Mouse (Mus musculus) ES-E14 (cell line): Measurements from ENCODE around the gene Pld1. TPM values are rescaled to one million over a fixed set of nuclear protein-coding genes. Genes with fewer than 3 reads are reported as not detected.

ENCODE experiments used
- DNase-seq: peaks from one replicate; pipeline ENCODE4 v3.0.0-alpha.2; 2013; ENCODE audit warnings: low read depth, low spot score
- H3K27ac ChIP-seq: 2 replicates; pipeline ENCODE4 v1.5.1; 2012; ENCODE audit warnings: low read depth, mild to moderate bottlenecking, low read length, moderate library complexity, mixed read lengths; ENCODE audit not compliant: poor library complexity, insufficient read depth, severe bottlenecking
- H3K36me3 ChIP-seq: 2 replicates; pipeline ENCODE4 v1.6.1; 2012; ENCODE audit warnings: mild to moderate bottlenecking, low read length, moderate library complexity, mixed read lengths; ENCODE audit not compliant: control insufficient read depth, poor library complexity, insufficient read depth, severe bottlenecking
- H3K4me1 ChIP-seq, 2 experiments: fragments of 150-350 bp in 1 of 2; sonication (generic) in 1 of 2; 2 replicates each; pipeline ENCODE4 v1.6.1; 2012; ENCODE audit warnings: low read length in 2 of 2, mild to moderate bottlenecking in 1 of 2, mixed read lengths in 1 of 2; ENCODE audit not compliant: control insufficient read depth in 2 of 2, insufficient read depth in 2 of 2, poor library complexity in 1 of 2
- H3K4me3 ChIP-seq, 2 experiments: fragments of 150-350 bp in 1 of 2; sonication (generic) in 1 of 2; 2 replicates each; pipeline ENCODE4 v1.5.1; 2012; ENCODE audit warnings: low read length in 2 of 2, low read depth in 1 of 2, mild to moderate bottlenecking in 1 of 2, mixed read lengths in 1 of 2; ENCODE audit not compliant: insufficient read depth in 1 of 2, poor library complexity in 1 of 2, severe bottlenecking in 1 of 2
- H3K9ac ChIP-seq: 2 replicates; pipeline ENCODE4 v1.6.1; 2012; ENCODE audit warnings: low read depth, mild to moderate bottlenecking, low read length, mixed read lengths; ENCODE audit not compliant: poor library complexity, insufficient read depth, severe bottlenecking
- H3K9me3 ChIP-seq: fragments of 150-350 bp; sonication (generic); 2 replicates; pipeline ENCODE4 v1.6.1; 2012; ENCODE audit warnings: low read depth, mild to moderate bottlenecking, low read length; ENCODE audit not compliant: control insufficient read depth, insufficient read depth
- CHD2 ChIP-seq: IDR thresholded peaks from 2 replicates; pipeline ENCODE4 v1.6.1; 2014; ENCODE audit warnings: mild to moderate bottlenecking, low read depth, low read length, inconsistent platforms
- HCFC1 ChIP-seq: IDR thresholded peaks from 2 replicates; pipeline ENCODE4 v1.6.1; 2012; ENCODE audit warnings: low read length, inconsistent platforms, borderline replicate concordance; ENCODE audit not compliant: insufficient read depth
- MAFK ChIP-seq: IDR thresholded peaks from 2 replicates; pipeline ENCODE4 v1.6.1; 2014; ENCODE audit warnings: mild to moderate bottlenecking, low read depth, low read length, inconsistent platforms; ENCODE audit not compliant: insufficient read depth
- ZC3H11A ChIP-seq: IDR thresholded peaks from 2 replicates; pipeline ENCODE4 v1.6.1; 2012; ENCODE audit warnings: low read depth, mild to moderate bottlenecking, inconsistent platforms, low read length, borderline replicate concordance
- ZNF384 ChIP-seq: IDR thresholded peaks from 2 replicates; pipeline ENCODE4 v1.6.1; 2012; ENCODE audit warnings: low read depth, low read length, inconsistent platforms
- in situ Hi-C, 2 experiments: fragments of 600-800 bp; cut with MboI; formaldehyde crosslinking; loops; one replicate each; pipeline ENCODE4 v1.15.1; 2025; ENCODE audit warnings: low sequenced_read_pairs in 2 of 2, inconsistent platforms in 1 of 2; ENCODE audit not compliant: unreplicated experiment in 2 of 2
- total RNA-seq: library from RNA; depleted of rRNA; stranded (reverse); fragments of 300-350 nt; gene quantifications from 2 replicates; pipeline ENCODE4 v1.2.3, GENCODE M21; 2012

Gene Pld1
- total RNA-seq, 1 experiment = 4.8 TPM

DNA sequence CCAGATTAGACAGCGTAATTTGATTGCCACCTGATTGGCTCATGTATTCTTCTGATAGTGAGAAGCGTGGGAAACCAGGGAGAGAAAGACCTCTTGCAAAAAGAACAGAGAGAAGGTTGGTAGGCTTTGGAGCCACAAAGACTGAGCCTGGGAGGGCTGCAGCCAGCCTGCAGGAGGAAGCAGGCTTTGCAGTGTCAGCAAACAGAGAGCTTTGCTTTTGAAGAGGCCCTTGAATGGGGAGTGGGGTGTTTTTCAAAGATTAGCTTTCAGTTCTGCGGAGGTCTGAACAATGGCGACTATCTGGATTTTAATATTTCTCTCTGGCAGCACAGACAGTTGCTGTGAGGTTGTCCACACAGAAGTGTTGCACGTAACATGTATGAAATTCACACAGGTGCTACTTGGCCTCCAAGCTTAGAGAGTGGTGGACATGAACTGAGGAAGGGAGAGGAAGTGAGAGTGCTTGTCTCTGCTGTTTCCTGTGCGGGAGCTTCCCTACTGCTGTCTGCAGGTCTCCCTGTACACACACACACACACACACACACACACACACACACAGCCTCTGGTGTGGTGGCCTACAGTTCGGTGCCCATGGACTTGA, 93.2 kb downstream of the Pld1 start:
- H3K9me3 ChIP-seq = no peaks in the 10 kb centered on the region
- no peak for TF ChIP-seq CHD2
- peak; percentile 18; the same call in 1 of the 2 replicates for TF ChIP-seq MAFK
- H3K4me1 ChIP-seq = peaks cover 4 to 25% of the 10 kb centered on the region in 2 experiments
- no peak overlapping the region for H3K27ac ChIP-seq
- no peak overlapping the region for H3K4me3 ChIP-seq
- H3K9ac ChIP-seq = no peak overlapping the region
- no peaks in the 10 kb centered on the region; the same call in 1 of the 2 replicates for H3K36me3 ChIP-seq
- DNase-seq = no peak
- in situ Hi-C loops = no loop called here

DNA sequence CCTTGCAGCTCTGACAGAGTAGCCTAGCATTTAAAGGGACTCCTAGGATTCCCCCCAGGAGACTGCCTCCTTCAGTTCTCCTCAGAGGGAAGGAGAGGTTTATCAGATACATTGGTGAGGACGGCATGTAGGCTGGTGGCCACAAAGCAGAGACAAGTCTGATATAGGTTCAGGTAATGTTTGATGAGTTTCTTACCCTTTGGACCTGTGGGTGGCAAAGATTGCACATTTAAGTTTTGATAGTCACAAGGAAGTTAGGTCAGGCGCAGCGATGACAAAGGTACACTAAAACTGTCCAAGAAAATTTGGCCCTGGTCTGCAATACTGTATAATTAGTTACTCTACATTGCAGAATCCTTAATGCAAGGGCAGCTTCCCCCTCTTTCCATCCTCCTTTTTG, 95.4 kb downstream of the Pld1 start:
- no peak overlapping the region for H3K9ac ChIP-seq
- H3K27ac ChIP-seq = no peak overlapping the region
- no peak overlapping the region for H3K4me3 ChIP-seq
- H3K36me3 ChIP-seq = no peaks in the 10 kb centered on the region; the same call in 1 of the 2 replicates
- H3K9me3 ChIP-seq = no peaks in the 10 kb centered on the region
- no peak for DNase-seq
- H3K4me1 ChIP-seq = peaks cover 8 to 29% of the 10 kb centered on the region in 2 experiments; a peak in 3 of 4 replicates
- TF ChIP-seq ZC3H11A = no peak
- TF ChIP-seq CHD2 = no peak
- TF ChIP-seq MAFK = no peak
- no peak for TF ChIP-seq HCFC1
- no peak for TF ChIP-seq ZNF384
- in situ Hi-C loops = no loop called here

DNA sequence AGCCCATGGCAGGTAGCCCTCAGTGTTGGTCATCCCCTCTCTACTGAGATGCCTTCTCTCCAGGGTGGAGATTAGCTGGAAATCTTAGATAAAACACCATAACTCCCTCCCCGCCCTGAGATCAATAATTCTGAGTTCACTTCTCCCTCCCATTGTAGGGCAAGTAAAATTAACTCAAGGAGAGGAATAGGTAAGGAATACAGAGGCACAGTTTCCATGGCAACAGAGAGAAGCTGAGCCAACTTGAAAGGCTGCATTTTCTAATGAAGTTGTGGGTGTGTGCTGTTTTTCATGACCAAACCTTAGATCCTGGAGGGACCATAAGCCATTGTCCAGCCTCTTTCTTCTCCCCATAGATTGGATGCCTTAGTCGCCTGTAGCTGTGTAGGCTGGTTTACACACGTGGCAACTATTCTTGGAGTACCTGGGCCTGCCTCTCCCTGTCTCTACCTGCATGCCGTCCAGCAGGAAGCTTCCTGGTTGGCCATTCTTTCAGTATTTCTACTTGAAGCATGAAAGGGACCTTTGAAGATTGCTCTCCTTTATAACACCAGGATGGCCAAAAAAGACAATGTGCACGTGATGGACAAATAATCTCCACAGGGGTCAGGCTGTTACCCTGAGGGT, 96.3 kb downstream of the Pld1 start:
- in situ Hi-C loops = no loop called here
- no peak overlapping the region for H3K9ac ChIP-seq
- no peak overlapping the region for H3K27ac ChIP-seq
- TF ChIP-seq ZNF384 (no peak), CHD2 (no peak), ZC3H11A (no peak), HCFC1 (no peak), MAFK (no peak)
- H3K36me3 ChIP-seq = no peaks in the 10 kb centered on the region; the same call in 1 of the 2 replicates
- H3K9me3 ChIP-seq = no peaks in the 10 kb centered on the region
- H3K4me3 ChIP-seq = no peak overlapping the region
- peaks cover 8 to 33% of the 10 kb centered on the region in 2 experiments; a peak in 3 of 4 replicates for H3K4me1 ChIP-seq
- no peak for DNase-seq

DNA sequence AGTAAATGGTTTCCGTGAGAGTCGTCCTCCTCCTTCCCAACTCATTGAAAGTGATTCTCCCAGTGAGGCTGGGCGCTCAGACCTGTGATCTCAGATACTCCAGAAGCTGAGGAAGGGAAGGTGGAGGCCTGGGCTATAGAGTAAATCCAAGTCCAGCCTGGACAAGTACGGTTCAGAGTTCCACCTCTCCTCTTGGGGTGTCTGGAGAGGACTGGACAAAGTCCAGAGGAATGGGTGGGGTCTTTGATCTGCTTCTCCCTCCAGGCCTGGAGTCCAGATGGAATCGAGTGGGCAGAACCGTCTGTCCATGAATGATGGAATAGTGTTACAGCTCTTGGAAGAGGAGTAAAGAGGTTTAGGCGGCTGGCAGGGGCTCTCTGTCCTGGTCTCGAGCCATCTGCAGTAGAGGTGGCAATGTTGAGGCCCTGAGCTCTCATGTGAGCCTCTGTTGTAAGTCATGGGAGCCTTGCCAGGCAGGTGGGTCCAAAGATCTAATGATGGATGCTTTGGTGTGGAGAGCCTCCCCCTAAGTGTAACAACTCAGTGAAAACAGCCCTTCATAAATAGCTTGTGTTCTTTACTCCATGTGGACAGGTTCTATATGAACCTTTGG, 98.9 kb downstream of the Pld1 start:
- H3K9me3 ChIP-seq = no peaks in the 10 kb centered on the region
- H3K4me3 ChIP-seq = no peak overlapping the region
- TF ChIP-seq MAFK (no peak), ZNF384 (no peak), HCFC1 (no peak), ZC3H11A (no peak)
- H3K27ac ChIP-seq = peak overlapping the region; percentile 21; the same call in 1 of the 2 replicates
- no peak overlapping the region for H3K9ac ChIP-seq
- H3K4me1 ChIP-seq = peaks cover 8 to 36% of the 10 kb centered on the region in 2 experiments; a peak in 3 of 4 replicates
- no peak for DNase-seq
- no peaks in the 10 kb centered on the region for H3K36me3 ChIP-seq
- in situ Hi-C loops = no loop called here
